Mouse (Mus musculus): ENCODE results near the gene Cacna1d.

DNA sequence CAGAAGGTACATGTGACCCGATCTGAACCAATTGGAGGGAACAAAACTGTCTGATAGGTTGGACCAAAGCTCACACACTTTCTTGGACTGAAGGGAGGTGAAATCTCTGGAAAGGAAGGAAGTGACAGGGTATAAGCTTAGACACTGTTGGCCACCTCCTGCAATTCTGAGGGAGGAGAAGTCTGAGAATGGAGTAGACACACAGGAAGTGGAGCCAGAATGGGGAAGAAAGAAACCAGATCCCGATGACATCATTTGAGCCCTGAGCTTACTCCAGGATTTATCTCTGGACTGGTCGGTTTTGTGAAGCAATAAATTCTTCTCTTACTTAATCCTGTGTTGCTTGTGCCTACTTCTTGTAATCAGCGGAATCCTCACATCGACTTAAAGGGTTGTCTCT lies 166.3 kb downstream of the Cacna1d start:
- TF ChIP-seq CTCF (IDR thresholded peaks at IDR 0.05; ENCODE audit: low read depth, low read length) (no peak), POLR2A (IDR thresholded peaks at IDR 0.05; ENCODE audit: borderline replicate concordance, low read depth, low read length) (no peak)
